Mouse (Mus musculus): ENCODE measurements around the gene Ano6. TPM values are rescaled to one million over a fixed set of nuclear protein-coding genes. Genes with fewer than 3 reads are reported as not detected.

Gene Ano6
- polyA plus RNA-seq (2017; shearing (Covaris generic)) = 10 to 100 TPM; 34.8 to 54.6 TPM

DNA sequence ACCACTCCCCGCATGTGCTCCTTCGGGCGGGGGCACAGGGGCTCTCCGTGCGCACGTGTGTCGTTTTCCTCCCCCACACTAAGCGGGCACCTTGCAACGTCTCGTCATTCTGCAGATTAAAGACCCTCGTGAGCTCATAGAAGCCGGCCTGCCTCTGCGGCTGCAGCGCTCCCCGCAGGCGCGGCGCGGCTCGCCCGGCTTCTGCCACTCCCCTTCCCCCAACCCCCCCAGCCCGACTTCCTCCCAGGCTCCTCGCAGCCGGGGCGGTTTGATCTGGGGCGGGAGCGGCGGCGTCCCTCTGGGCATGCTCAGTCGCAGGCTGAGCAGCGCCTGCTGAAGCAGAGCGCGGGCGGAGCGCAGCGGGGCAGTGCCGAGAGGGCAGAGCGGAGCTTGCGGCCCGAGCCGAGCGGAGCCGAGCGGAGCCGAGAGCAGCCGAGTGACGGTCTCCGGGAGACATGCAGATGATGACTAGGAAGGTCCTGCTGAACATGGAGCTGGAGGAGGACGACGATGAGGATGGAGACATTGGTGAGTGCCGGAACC lies at the start of gene Ano6:
TSS of gene Ano6 (plus strand) at position 315 of the 543 bp plus-strand sequence.
- peak; percentile 84 for ATAC-seq

DNA sequence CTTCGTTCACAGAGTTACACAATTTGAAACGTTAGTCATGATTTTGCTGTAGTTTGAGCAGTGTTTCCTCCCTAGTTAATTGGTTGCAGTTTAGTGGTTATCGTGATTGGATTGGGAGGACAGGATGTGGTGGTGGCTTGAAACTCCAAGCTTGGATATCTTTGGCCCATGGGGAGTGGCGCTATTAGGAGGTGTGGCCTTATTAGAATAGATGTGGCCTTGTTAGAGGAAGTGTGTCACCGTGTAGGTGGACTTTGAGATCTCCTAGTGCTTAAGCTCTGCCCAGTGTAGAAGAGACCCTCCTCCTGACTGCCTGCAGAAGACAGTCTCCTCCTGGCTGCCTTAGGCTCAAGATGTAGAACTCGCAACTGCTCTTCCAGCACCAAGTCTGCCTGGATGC lies 47.7 kb upstream of the Ano6 start:
- no peak for ATAC-seq

DNA sequence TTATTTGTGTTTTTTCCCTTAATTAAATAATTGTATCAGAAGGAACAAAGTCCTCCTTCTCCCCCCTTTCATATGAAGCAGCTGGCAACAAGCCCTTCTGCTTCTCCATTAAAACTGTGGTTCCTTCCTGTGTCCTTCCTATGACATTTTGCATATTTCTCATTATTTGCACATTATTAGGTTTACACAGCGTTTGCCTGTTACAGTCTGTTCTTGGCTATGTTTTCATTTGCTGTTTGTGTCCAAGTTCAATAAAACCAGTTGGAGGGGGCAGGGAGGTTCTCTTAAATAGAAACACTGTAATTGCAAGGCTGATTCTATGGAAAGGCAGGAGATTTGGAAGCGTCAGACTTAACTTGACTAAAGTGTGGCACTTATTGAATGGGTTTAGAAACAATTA lies 46.8 kb upstream of the Ano6 start:
- ATAC-seq = no peak

DNA sequence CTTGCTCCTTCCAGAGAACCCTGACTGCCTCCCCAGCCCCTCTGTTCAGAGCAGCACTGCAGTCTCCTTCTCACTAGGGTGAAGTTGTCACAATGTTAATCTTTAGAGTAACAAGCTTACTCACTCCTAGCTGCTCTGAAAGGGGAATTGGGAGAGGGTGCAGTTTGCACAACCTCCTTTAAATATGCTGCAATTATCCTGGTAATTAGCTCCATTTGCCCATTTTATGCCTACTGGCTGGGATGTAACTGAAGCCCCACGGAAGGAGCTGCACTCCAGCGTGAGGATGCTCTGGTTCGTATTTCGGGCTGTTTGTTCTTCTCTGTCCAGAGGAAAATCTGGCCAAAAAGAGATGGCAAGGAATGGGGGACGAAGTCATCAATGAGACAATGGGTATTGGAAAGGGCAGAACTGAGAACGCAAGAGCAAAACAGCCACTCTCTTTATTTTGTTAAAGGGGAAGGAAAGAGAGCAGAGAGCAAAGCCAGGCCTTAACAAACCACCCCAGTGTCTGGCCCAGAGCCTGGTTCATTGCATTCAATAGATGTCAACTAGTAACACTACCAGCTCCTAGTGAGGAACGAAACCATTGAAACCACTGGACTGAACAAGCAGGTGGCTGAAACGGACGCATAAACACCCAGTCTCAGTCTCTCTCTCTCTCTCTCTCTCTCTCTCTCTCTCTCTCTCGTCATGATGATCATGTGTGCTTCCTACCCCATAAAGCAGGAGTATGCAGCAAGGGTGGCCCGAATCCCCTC lies 45.1 kb upstream of the Ano6 start:
- ATAC-seq = no peak

DNA sequence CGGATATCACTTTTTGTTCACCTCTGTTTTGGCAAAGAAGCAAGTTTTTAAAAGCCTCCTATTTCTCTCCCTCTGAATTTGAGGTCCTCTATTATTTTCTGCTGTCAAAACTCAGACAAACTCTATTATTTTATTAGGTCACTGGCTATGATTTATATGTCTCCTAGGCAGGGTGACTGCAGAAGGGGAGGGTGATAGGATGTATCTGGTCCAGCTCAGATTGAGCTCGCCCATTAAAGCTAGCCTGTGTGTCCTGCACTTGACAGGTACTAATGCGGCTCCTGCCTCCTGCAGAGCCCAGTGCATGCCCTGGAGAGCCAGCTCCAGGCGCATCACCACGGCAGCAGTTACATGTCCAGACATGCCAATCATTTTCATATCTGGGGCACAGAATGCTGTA lies 44.1 kb upstream of the Ano6 start:
- no peak for ATAC-seq

DNA sequence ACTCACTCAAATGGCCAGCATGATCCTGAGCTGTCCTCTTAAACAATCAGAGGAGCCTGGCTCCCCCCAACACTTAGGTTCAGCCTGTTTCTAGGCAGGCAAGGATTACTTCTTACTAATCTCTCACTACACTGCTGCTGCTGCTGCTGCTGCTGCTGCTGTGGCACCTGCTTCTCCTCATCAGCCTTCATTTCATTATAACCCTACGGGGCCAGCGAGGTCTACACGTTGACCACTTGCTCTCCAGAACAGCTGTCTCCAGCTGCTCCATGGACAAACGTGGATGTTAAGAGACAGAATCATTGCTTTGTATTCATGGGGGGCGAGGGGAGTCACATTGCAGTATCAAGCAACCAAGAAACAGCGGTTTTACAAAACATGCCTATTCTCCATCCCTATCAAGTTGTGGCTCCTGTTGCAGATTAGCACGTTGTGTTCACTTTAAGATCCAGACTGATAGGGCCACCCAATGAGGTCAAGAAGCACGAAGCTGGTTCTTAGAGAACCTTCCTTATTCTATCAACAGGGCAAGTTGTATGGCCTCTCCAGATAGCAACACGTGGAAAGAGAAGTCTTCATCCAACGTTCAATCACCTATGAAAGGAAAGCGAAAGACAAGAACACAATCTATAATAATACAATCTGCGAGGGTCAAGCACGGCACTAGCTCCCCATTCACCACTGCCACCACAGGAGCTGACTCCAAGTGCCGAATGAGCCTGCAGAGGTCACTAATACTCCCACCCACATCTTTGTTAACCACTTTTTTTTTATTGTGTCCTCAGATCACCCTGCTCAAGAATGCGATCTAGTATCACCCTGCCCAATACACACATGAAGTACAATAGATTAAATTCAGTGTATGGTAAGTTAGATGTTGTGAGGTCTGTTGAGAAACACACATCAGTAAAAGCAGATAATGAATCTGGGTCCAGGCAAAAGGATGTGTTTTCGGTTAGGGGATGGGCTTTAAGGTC lies 43.4 kb upstream of the Ano6 start:
- no peak for ATAC-seq

DNA sequence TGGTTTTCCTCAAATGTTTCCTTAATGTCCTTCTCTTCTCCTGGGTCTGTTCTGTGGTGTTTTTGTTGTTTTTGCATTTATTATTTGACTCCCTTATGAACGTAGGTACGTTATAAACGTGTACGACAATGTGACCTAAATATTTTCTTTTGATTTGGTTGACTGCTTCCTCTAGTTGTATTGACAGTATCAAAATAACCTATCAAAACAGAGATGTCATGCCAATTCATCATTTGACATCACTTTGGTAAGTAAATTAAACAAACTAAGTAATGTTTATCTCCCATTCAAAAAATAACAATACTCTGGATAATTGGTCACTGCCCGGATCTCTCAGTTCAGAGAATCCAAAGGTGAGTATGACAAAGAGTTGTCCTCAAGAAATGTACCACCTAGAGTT lies 41.4 kb upstream of the Ano6 start:
- no peak for ATAC-seq

DNA sequence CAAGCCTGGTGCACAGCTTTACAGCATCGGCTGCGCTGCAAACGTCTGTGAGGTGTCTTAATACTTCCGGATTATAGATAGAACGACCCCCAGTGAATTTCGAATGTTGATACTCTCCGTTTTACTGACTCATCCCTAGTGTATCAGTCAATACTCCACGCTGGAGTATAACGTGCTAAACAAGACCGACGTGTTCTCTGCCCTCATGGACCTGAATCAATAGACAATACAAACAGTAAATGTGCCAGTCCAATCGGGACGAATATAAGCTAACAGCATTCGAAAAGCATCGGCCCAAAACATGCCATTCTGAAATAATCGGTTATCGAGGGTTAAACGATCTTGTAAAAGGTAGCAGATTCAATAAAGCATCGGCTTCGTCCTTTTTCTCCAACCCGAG lies 40.6 kb upstream of the Ano6 start:
- ATAC-seq = no peak

DNA sequence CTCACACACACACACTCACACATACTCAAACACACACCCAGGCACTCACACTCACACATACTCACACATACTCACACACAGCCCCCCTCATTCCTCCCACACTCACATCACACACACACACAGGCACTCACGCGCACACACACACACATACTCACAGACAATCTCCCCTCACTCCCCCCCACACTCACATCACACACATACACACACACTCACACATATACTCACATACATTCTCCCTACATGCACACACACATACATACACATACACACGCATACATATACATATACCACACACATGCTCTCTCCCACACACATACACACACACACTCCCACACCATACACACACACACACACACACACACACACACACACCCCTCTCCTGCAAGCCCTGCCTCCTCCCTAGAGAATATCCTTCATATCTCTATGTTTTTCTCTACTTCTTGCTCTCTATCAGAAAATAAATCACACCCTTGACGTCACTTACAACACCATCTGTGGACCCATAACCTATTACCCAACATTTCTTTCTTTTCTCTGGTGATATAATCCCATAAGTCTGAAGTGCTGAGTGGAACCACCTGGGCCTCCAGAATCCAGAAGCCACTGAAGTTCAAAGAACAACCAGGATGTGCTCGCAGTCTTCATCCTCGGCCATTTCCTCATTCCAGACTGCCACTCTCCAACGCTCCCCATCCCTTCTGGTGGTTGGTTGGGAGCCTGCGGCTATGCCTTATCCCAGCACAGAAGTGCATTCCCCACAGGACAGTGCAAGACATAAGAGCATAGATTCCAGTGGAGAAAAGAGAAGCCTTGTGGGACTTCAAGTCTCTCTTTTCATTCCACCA lies 38.6 kb upstream of the Ano6 start:
- no peak for ATAC-seq

DNA sequence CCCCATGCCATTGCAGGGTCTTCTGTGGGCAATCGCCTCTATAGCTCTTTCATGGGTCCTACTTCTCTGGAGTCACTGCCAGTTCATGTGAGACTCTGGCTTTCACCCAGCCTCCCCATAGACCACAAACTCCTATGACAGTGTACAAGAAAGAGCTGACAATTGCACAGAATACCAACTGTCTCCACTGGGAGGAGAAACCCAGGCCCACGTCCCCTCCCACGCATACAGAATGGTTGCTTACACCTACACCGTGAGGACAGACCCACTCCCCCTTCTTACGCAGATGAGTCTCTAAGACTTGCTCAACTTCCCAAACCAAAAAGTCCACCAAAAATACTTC lies 38.0 kb upstream of the Ano6 start:
- ATAC-seq = no peak

DNA sequence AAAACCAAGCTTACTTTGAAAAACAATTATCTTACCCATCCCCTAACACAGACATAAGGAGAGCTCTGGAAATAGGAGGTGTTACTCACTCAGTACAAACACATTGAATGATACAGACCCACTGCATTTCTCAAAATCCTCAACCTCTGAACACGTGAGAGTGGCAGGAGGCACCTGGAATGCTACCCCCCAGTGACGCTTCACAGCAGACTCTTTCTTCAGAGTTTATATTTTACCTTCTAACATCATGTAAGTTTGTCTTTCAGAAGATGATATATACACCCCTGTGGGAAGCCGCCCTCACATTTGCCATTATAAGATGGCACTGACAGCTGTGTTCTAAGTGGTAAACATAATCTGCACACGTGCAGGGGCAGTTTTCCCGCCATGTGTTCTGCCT lies 37.6 kb upstream of the Ano6 start:
- ATAC-seq = no peak

DNA sequence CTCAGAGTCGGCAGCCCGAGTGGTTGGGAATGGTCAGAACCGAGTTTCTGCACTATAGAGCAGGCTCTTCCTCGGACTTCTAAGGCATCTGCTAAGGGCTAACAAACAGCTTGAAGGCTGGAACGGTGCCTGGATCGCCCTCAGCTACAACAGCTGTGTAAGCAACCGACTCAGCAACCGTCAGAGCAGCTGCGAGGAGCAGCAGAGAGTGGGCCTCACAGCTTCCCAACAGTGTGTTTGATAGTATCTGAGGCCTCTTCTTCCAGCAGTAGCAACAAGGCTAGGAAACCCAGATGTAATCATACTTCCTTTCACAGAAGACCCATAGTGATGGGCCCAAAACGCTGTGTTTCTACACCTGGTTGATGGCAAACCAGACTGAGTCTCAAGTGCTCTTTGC lies 33.5 kb upstream of the Ano6 start:
- no peak for ATAC-seq

DNA sequence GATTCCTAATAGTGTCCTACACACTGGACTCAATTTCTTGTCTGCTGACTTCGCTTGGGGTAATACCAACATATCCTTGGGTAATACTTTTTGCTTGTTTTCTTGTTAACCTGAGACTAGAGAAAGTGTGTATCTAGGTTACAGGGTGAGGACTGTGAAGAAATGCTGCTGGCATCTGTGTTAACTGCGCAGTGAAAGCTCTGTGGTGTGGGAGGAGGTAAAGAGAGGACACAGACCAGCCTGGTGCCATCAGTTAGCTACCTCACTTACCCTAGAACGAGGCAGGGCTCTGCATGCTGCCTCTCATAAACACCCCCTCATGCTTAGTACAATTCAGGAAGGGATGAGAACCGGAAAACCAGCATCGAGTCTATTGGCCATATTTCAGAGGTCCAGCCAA lies 32.6 kb upstream of the Ano6 start:
- no peak for ATAC-seq

DNA sequence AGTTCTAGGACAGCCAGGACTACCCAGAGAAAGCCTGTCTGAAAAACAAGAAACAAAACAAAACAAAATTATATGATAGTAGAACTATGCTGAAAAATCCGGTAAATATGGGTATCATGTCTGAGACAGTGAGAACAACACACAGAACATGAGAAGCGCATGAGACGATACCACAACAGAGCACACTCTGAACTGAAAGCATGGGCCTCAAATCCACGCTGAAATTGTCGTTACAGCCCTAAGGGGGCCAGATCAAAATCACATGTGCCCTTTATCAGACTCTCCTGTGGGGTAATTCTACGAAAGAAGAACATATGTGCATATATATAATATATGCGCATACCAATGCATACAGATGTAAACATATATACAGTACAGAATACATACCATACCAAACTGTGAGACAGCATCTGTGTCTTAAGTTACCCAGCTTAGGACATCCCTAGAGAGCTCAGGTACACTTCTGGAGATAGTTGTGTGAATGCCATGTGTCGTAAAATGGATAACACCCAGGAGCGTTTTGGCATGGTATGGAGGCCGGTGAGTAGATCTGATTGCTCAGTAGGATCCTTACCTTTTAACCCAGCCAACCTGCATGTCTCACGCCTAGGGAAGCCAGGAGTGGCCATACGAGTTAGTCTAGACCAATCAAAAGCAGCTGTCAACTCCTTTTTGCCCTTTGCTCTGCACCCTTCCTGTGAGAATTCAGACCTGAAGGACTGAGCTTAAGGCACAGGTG lies 31.8 kb upstream of the Ano6 start:
- ATAC-seq = no peak

DNA sequence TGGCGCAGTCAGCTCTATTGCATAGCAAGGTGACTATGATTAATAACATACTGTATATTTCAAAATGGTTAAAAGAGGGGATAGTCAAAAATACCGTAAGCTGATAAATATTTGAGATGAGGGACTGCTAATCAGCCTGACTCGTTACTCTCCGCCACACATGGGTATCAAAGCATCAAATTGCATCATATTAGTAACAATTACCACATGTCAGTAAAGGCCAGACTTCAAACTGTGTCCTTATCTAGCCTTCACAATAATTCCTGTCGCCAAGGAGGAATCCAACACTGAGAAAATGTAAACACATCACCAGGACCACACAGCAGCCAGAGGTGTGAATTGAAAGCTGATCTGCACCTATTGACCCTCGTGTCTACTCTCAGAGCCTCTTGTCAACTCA lies 30.8 kb upstream of the Ano6 start:
- ATAC-seq = no peak

DNA sequence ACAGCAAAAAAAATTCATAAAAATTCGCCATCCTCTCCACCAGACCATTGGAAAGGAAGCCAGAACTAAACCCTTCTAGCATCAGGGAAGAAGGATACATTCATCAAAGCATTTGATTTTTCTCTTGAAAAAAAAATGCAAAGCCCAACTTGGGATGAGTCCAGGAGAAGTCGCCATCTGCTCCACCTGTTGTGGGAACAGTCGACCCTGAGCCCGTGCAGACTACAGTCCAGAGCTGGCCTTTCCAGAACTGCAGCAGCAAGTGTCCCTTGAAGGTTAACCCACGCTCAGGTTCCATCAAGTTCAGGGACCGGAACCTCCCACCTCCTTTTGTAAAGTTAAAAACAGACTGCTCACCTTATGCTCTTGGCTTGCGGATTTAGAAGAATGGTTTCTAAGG lies 29.2 kb upstream of the Ano6 start:
- ATAC-seq = no peak

DNA sequence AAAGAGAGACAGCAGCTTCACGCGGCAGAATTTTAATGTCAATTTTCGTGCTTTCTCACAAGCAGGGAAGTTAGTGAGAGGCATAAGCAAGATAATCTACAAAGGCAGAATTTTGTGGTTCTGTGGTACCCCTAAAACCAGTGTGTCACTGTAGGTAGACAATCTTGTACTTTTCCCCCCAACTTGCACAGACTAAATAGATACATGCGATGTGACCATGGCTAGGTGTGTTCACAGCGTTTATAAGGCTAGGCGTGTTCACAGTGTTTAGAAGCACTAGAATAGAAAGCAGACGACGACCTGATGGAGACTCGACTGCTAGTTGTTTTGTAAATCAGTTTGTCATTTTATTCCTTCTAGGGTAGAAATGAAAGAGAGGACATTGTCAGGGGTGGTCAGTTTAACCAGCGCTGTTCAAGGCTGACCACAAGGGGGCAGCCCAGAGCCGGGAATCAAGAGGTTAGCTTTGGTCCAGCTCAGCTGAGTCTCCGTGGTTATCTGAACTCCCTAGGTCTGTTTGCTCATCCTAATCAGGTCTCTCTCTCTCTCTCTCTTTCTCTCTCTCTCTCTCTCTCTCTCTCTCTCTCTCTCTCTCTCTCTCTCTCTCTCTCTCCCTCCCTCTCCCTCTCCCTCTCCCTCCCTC lies 27.9 kb upstream of the Ano6 start:
- peak; percentile 60 for ATAC-seq

DNA sequence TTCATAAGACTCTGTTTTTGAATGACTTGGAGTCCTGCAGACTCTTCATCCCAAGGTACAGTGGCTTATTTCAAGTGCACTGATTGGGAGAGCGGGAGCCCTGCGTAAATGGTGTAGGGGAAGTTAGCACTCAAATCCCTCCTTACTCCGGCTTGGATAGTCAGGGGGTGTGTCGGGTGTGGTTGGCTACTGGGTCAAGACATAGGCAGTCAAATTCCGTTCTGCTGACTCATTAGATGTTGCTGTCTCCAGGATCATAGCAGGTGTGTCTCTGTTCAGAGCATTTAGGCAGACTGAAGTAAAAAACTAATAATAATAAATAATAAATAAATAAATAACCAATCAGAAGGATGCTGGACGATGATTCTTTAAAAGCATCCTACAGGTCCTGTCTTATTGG lies 27.2 kb upstream of the Ano6 start:
- no peak for ATAC-seq

DNA sequence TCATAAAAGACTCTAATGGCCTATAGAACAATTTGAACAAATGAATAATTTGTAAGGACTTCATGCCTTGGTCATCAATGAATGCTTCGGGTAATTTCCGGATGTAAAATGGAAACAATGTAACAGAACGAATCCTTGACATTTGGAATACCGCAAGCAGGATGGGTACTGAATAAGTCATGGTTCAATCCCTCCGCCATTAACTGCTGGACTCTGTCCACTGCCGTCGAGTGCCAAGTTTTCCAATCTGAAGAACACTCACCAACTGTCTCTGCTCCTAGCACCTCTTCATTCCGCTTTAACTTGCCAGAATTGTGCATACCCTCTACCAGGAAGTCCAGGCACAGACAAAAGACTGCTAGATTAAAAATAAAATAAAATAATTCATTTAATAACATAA lies 25.4 kb upstream of the Ano6 start:
- no peak for ATAC-seq

DNA sequence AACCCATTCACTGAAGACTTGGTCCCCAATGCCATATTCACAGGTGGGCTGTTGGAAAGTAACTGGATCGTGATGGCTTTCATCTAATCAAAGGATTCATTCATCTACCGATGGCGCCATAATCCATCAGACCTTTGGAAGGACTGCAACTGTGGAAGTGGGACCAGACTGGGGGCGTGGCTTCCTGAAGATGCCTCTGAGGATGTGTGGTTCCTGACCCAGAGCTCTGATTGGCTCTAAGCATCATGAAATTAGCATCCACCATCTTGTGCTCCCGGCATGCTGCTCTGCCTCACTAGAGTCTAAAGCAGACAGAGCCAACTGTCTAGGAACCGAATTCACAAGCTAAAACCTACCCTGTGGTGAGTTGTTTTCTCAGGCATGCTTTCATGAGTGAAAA lies 24.7 kb upstream of the Ano6 start:
- ATAC-seq = no peak

DNA sequence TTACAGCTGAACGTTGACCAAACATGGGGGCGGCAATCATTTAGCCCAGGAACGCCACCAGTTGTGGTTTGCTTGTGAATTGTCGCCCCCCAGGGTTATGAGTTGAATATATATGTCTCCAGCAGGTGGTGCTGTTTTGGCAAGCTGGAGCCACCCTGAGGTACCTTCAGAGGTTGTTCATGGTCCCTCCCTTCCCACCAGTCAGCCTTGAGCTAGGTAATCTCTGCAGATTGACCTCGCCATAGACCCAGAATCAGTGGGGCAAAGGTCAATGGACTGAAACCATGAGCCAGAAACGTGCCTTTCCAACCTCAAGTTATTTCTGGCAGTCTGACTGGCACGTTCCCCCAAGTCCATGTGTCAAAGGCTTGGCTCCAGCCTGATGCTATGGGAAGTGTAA lies 22.8 kb upstream of the Ano6 start:
- ATAC-seq = no peak

DNA sequence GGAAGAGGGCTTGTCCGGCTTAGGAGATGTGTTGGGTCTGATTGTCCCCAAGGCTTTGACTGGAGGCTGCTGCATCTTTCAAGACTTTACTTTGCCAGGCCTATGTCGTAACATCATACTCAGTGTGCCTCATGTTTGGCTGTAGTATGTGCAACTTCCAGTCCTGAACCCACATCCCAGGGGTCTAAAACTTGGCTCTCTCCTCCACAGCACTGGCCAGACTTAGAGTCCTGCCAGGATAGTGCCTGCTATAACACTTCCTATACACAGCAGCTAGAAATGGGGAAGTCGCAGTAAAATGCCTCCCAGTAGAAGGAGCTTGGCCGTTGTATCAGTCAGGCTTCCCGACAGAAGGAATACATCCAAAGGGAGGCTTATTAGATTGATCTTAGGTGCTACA lies 21.9 kb upstream of the Ano6 start:
- ATAC-seq = no peak
